Mouse (Mus musculus) retina, postnatal 1 day (tissue): Measurements from ENCODE around the gene Pigp.

Experiments used
- DNase-seq: peaks from one replicate; pipeline ENCODE4 v3.0.0-alpha.2; 2012

The Pigp gene

GRCm38 (mm10) chr16:94314626-94315025 lies 57.0 kb downstream of the Pigp start:
- DNase-seq = no peak

GRCm38 (mm10) chr16:94313229-94314030 lies 58.2 kb downstream of the Pigp start, which contains the start of gene Hlcs:
Hlcs (minus strand) TSS chr16:94313571.
- peak; percentile 97 for DNase-seq

- DNase-seq = peak; percentile 94
These were observed 58.9 kb downstream of the Pigp start for GRCm38 (mm10) chr16:94312663-94313228.

- no peak for DNase-seq
These were observed 59.7 kb downstream of the Pigp start for GRCm38 (mm10) chr16:94311931-94312330.

GRCm38 (mm10) chr16:94311416-94311815 lies 60.2 kb downstream of the Pigp start:
- DNase-seq = no peak

GRCm38 (mm10) chr16:94309025-94309424 lies 62.6 kb downstream of the Pigp start:
- DNase-seq = no peak
